Mouse (Mus musculus) heart, embryonic 13.5 days (tissue): Measurements from ENCODE around the gene Haus2. TPM values are rescaled to one million over a fixed set of nuclear protein-coding genes. Genes with fewer than 3 reads are reported as not detected.

Experiments
- polyA plus RNA-seq: library from polyadenylated mRNA; unstranded; fragments of >200 nt; fragmentation: Nextera tagmentation; extraction: Ambion mirVana; gene quantifications from 2 replicates; pipeline ENCODE4 v1.2.1, GENCODE M21; 2015

The Haus2 gene
- polyA plus RNA-seq, 1 experiment from 2014 or later: 18.9 TPM

Other genes starting within 250 kb of the Haus2 start
- 8.7 and 9.1 TPM in 2 replicates for gene Ganc, start 205.5 kb upstream of the Haus2 start, polyA plus RNA-seq
- 4.6 and 5.5 TPM in 2 replicates for gene Tmem87a, start 205.3 kb upstream of the Haus2 start, polyA plus RNA-seq
- 3.4 and 3.9 TPM in 2 replicates for gene Capn3, start 153.4 kb upstream of the Haus2 start, polyA plus RNA-seq
- 40.0 and 41.9 TPM in 2 replicates for gene Zfp106, start 45.5 kb upstream of the Haus2 start, polyA plus RNA-seq
- gene Snap23, start 41.7 kb upstream of the Haus2 start, polyA plus RNA-seq: 46.4 and 48.0 TPM in 2 replicates
- gene Lrrc57, start 137 bp downstream of the Haus2 start, polyA plus RNA-seq: 19.5 and 21.0 TPM in 2 replicates
- gene Stard9, start 19.7 kb downstream of the Haus2 start, polyA plus RNA-seq: 2.4 and 2.8 TPM in 2 replicates
- 5.3 and 5.5 TPM in 2 replicates for gene Cdan1, start 240.7 kb downstream of the Haus2 start, polyA plus RNA-seq
- gene Ttbk2, start 241.2 kb downstream of the Haus2 start, polyA plus RNA-seq: 2.4 and 2.6 TPM in 2 replicates